Mouse (Mus musculus): ENCODE results near the gene Notch3.

DNA sequence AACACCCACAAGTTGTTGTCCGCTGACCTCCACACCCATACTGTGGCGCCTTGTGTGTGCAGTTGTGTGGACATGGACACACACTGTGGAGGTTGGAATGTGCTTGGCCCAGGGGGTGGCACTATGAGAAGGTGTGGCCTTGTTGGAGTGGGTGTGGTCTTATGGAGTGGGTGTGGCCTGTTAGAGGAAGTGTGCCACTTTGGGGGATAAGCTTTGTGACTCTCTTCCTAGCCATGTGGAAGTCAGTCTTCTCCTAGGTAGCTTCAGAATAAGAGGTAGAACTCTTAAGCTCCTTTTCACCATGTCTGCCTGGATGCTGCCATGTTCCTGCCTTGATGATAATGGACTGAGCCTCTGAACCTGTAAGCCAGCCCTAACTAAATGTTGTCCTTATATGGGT lies 79.6 kb downstream of the Notch3 start:
- TF ChIP-seq CTCF (IDR thresholded peaks at IDR 0.05; ENCODE audit: low read depth, low read length) (no peak), POLR2A (IDR thresholded peaks at IDR 0.05; ENCODE audit: borderline replicate concordance, low read depth, low read length) (no peak)

All from bone marrow macrophage, adult 2 months (primary cell).